Mouse (Mus musculus) monocyte, adult 59 days (primary cell): Measurements from ENCODE around the gene Tmem63b. TPM values are rescaled to one million over a fixed set of nuclear protein-coding genes. Genes with fewer than 3 reads are reported as not detected.

Experiments used
- total RNA-seq, 2 experiments: library from RNA; stranded (reverse); gene quantifications; one replicate each; pipeline ENCODE4 v1.2.4; 2023

Gene Tmem63b
- 10 to 100 TPM; 34.6 to 34.9 TPM for total RNA-seq

GRCm38 (mm10) chr17:45686716-45687115 lies at the start of gene Tmem63b:
Gene Tmem63b (minus strand): TSS chr17:45686905.

GRCm38 (mm10) chr17:45733735-45734301 lies 47.1 kb upstream of the Tmem63b start, which contains the start of gene 1600014C23Rik:
Gene 1600014C23Rik (minus strand): TSS chr17:45733844.

GRCm38 (mm10) chr17:45686093-45686619 lies 549 bp downstream of the Tmem63b start, which contains the start of gene Mrpl14:
Gene Mrpl14 (plus strand): TSS chr17:45686322.

GRCm38 (mm10) chr17:45659225-45659624 lies 27.5 kb downstream of the Tmem63b start, which contains the start of gene Capn11:
Gene Capn11 (minus strand): TSS chr17:45659325.

Other genes starting within 250 kb of the Tmem63b start
- not detected for gene Spats1, start 211.5 kb downstream of the Tmem63b start, total RNA-seq
- gene Aars2, start 180.1 kb downstream of the Tmem63b start, total RNA-seq: 1 to 10 TPM; 8.9 TPM
- not detected for gene Tcte1, start 163.5 kb downstream of the Tmem63b start, total RNA-seq
- gene Tmem151b, start 137.2 kb downstream of the Tmem63b start, total RNA-seq: under 1 TPM; 0.09 to 0.18 TPM
- gene Nfkbie, start 131.2 kb downstream of the Tmem63b start, total RNA-seq: 100 to 1,000 TPM; 172 to 190 TPM
- gene Slc35b2, start 123.0 kb downstream of the Tmem63b start, total RNA-seq: 10 to 100 TPM; 74.0 to 90.3 TPM
- gene Hsp90ab1, start 113.6 kb downstream of the Tmem63b start, total RNA-seq: 100 to 1,000 TPM; 744 to 768 TPM
- gene Slc29a1, start 87.3 kb downstream of the Tmem63b start, total RNA-seq: 100 to 1,000 TPM; 103 to 113 TPM
- not detected for gene Mymx, start 84.8 kb downstream of the Tmem63b start, total RNA-seq
- gene Capn11, start 27.6 kb downstream of the Tmem63b start, total RNA-seq: 1 to 10 TPM; 1.2 to 2.0 TPM
- 10 to 100 TPM; 47.5 to 51.1 TPM for gene Mrpl14, start 583 bp downstream of the Tmem63b start, total RNA-seq
- gene 1600014C23Rik, start 46.9 kb upstream of the Tmem63b start, total RNA-seq: not detected